Mouse (Mus musculus) gastrocnemius, postnatal 10 days (tissue): ENCODE measurements at regions not wholly inside any gene's neighbourhood (a gene's known extent, or its start where the extent isn't known, plus 50 kb on each side); places are given as distances from the start of the nearest gene placed in this dataset.

ENCODE experiments used
- DNase-seq: peaks from one replicate; pipeline ENCODE4 v3.0.0; 2021; ENCODE audit warnings: mixed read lengths

DNA sequence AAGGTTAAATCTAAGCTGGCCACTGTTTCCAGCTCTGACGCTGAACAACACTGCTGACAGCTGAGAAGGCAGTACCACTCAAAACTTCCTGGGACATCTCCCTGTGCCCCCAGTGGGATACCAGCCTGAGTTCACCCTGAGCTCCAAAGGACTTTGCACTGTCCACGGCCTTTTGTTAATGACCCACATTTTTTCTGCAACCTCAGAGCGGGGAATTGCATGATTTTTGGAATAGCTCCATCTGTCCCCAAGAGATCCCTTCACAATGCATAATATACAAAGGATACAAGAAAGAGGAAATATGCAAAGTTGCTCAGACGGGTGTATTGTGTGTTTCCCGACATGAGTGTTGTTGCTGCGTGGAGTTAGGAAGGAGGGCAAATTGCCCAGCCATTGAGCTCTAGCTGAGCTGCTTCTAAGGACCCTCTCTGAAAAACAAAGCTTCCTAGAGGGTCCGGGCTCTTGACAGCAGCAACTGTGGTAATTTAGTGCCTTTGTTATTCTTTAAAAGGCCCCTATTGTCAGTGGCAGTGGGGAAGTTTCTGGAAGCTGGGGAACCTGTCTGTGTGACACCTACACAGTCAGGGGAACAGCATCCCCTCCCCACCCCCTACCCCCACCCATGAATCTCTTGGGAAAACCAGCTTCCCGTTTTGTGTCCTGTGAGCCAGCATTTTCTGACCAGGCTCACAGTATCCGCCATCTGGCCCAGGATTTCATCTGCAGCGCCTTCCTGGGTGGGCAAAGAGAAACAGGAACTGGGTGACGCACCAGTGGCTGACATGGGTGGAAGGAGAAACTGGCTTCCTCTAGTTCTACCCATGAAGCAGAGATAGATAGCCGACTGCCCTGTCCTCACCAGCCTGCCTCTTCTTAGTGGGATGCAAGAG, 217.4 kb upstream of the Spdye4c start:
- DNase-seq = no peak

DNA sequence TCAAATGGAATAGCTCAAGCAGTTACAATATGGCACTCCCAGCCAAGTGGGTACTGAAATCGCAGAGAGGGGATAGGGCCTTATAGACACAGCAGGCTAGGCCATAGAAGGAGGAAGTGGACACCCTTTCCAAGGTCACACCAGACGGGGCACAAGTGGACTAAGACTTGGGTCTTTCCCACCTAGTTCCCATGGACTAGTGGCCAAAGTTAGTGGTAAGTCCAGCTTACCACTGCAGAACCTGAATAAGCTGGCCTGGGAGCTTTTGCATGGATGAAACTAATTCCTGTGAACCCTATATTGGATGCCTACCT, 216.8 kb upstream of the Spdye4c start:
- DNase-seq = no peak

DNA sequence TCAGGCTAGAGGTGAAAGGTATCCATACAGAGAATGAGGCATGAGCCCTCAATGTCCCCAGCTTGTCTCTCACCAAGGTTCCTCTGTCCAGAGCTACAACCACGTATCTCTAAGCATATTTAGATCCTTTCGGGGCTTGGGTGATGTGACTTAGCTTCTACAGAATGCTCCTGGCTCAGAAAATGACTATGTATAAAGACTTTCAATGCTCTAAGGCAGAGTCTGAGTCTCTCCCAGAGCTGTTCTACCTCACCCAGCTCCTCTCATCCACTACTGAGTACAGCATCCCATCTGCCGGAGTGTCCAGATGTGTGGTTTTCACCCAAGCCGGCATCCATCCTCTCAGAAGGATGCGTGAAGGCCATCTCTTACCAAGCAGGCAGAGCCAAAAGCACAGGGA, 216.1 kb upstream of the Spdye4c start:
- DNase-seq = no peak

DNA sequence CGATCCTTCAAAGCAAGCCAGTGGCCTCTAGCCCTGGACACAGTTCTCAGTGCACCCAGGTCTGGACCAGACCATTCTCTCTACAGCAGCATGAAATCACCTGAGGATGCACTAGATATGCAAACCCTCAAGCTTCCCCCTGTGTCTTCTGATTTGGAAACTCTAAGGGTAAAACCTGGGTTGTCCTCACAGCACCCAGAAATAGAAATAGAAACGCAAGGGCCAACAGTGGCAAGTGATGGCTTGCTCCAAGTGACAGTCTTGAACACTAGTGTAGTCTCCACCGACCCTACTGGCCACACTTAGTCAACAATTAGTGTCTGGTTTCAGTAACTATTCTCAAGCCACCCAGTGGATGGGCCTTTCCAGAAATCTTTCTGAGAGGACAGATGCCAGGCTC, 215.2 kb upstream of the Spdye4c start:
- DNase-seq = no peak

DNA sequence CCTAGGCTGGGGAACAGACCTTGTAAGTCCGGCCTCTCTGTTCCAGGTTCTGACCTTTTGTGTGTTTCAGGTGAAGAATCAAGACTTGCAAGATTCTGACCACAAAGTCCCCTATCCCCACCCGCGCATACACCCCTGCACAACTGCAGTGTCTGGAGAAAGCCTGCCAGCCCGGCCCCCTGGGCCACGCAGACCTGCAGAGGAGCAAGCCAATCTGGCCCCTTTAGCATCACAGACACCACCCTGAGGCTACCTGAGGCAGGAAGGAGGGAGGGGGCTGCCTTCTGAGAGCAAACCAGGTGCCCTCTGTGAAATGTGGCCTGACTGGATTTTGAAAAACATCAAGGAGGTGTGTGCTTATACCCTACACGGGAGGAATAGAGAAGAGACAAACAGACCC, 213.8 kb upstream of the Spdye4c start:
- no peak for DNase-seq

DNA sequence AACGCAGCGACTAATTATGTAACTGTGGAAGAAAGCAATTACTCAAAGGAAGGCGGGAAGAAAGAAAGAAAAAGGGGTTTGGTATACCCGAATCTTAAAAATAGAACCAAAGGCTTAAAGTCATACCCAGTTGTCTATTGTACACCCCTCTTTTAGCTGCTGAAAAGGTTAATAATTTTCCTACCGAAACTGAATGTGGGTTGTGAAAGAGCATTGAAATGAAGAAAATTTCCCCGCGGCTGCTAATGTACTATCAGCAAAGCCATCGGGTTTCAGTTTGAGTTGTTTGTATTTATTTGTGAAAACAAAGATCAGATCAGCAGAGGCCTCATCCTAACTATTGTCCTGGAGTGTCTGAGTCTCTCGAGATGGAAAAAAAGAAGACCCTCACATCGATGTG, 213.3 kb upstream of the Spdye4c start:
- no peak for DNase-seq

DNA sequence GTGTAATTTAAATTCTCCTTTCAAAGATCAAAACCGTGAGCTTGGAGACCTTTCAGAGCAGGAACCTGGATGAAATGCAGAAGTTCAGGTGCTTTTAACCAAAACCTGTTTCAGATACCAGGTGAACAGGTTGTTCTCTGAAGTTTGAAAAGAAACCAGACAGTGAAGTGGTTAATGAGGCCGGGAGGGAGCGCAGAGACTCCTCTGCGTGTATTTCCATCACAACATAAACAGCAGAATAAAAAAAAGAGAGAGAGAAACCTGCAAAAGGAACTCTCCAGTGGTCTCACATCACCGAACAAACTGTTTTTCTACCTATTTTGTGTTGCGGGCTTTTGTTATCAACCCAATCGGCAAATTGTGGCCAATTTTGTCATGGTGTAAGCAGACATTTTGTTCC, 212.6 kb upstream of the Spdye4c start:
- DNase-seq = no peak

DNA sequence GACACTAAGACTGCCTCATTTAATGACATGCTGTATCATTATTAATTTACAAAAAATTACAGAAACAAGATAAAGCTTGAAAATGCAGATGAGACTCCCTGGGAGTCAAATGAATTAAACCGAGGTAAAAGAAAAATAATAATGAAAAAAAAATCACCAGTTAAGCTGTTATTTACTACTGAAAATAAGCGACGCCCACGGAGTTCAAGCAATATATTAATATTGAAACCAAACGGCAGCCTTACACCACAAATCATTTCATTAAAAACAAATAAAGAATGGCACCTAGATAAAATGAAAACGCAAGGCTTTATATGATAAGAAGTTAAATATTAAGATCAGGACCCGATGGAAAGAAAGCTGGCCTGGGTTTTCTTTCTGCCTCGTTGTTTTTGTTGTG, 211.9 kb upstream of the Spdye4c start:
- no peak for DNase-seq

DNA sequence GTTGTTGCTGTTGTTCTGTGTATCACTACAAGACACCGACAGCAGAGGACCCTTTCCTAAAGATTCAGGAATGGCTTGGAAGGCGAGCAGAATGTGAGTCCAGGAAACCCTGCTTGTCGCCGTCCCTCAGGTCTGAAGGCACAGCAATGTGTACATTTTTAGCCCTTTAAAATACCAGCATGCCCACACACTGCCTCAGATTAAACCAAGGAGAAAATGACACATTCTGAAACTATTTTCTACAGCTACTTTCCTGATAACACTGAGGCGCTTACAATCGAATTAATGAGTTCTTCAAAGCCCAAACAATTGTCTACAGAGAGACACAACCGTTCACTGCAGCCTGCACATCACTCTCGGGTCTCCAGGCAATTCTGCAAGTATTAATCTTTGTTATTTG, 211.5 kb upstream of the Spdye4c start:
- no peak for DNase-seq

DNA sequence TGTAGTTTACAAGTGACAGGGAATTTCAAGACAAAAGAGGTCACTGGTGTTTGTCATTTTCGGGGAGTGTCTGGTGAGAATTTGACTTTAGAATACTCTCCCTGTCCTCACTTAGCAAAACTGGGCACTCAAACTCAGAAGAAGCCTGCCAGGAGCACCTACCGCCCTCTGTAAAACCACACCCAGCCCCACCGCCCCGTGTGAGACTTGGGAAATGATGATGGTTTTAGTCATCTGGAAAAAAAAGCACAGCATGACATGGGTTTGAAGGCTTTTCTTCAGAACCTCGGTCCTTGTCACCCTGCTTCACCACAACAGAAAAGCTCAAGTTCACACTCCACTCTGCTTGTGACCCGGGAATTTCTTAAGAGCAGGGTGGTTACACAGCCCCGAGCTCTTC, 210.4 kb upstream of the Spdye4c start:
- no peak for DNase-seq

DNA sequence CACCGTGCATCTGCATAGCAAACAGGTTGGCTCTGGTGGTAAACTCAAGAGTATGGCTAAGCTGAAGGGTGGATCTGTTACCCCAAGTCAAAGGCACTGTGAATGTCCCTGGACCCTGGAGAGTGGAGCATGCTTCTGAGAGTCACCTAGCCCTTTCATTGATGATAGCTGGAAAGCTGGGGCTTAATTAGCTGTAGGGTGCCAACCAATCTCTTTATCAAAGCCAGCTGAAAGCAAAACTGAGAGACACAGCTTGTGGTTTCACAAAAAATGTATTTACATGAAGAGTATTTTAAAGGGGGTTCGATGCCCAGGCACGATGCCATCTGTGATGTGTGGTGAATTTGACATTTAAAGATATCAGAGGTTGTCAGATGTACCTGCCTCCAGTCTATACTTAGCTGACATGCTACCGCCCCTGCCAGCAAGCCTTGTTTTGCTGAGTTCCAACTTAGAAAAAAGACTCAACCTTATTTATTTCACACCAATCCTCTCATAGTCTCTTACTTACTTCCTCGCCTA, 209.3 kb upstream of the Spdye4c start:
- DNase-seq = no peak

DNA sequence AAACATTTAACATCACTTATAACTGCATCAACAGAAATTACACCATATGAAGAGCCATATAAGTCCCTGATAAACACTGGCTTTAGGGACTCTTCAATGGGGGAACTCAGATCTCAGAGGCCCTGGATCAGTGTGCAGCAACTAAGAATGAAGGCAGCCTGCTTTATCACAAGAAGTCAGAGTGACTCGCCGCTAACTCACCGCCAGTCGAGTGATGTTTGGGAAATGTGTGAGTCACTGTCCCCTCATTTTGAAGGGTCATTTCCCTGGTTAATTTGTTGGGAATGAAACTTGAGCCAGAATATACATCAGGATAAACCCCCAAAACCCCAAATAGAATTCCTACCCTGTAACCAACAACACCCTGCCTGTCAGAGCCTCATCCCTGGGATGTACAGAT, 208.5 kb upstream of the Spdye4c start:
- no peak for DNase-seq

DNA sequence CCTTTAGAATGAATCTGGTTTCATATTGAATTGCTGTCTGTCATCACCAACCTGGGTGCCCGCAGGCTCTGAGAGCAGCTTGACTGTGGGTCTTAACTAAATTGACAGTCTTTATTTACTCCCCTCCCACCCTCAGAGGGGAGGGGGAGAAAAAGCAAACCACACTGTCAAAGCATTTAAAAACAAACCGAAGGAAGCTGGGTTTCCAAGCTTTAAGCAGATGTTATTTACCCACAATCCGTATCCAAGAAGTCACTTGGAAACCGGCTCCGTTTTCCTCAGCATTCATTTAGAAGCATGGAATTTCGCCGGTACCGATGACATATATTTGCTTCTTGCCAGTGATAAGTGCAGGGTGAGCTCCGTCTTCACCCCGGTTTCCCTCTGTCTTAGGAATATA, 206.4 kb upstream of the Spdye4c start:
- DNase-seq = no peak

DNA sequence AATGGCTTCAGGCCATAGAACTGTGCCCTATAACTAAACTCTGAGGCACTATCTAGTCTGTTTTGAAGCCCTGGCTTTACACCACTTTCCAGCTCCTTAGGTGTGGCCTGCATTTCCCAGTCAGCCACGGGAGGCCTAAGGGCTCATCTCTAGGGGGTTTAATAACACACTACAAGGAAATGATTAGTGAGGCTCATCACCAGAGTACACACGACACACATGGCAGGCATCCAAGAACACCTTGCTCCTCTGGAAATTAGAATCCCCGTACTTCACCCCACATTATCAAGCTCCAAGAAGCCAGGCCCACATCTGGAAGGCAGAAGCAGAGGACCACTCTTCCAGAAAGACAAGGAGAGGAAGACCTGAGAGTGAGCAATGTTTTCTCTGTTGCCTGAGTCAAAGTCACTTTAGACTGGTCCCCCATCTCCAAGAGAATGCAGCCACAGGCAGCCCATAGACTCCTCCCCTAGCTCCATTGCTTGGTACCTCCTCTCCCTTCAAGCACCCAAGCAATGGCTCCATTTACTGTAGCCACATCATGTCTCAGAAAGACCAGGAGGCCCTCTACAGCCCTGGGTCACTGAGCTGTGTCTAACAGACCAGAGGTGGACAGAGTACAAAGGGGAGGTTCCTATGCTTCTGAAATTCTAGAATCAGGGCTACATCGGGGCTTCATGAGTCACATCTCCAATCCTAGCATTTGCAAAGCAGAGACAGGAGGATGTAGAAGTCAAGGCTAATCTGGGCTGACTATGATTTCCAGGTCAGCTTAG, 204.0 kb upstream of the Spdye4c start:
- no peak for DNase-seq

DNA sequence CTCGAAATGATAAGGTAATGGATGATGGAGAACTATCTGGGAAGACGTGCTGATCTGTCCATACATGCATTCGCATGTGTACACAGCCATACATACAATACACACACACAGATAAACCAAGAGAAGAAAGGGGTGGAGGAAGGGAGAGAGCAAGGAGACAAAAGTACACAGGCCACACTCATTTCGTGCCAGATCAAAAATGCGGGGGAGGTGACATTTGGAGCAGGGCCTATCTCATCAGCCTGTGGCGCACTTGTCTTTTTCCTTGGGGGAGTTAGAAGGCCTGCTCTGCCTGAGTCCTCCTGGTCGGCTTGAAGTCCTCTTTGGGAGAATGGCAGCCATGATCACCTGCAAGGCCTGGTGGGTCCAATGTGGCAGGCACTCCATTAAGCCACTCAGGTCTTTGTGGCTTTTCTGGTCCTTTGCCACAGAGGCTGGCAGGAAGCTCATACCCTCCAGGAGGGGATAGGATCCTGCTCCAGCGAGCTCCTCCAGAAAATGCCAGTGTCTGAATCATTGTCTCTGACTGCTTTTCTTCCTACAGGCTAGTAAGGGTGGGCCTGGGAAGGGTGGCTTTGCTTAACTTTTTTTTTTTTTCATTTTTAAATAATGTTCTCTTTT, 203.0 kb upstream of the Spdye4c start:
- no peak for DNase-seq

DNA sequence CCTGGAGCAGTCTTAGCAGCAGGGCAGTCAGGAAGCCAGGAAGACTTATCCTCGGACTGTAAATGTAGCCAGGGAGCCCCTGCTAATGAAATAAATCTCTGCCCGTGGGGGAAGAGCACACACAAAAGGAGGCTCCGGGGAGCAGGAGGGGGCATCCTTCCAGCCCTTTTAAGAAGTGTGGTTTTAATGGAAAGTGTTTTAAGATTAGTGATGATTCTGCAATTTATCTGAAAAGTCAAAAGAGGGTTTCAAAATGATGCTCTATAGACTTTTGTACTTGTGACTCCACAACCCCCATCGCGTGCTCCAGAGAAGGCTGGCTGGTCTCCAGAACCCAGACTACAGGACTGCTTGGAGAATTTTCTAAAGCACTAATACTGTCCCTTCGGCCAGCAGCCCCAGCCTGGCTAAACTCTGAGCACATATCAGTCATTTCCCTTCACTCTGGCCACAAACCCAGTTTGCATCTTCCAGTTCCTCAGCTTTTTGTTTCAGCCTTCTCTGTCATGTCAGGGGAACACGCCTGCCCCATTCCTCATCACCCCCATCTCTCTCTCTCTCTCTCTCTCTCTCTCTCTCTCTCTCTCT, 202.0 kb upstream of the Spdye4c start:
- peak; percentile 41 for DNase-seq

DNA sequence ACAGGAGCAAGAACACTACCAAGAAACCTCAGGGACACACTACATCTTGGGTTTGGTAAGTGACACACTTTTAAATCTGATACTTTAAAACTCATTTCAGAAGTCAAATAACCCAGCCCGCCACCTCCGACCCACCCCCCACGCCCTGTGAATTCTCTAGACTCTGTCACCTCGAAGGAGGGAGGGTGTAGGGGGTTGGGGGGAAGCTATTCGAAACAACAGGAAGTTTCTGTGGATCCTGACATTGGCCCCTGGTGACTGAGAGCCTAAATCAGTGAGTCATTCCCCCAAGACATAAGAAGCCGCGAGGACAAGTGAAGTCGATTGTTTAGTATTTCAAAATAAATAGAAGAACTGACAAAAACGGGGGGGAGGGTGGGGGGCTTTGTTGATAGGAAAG, 198.7 kb upstream of the Spdye4c start:
- DNase-seq = no peak

DNA sequence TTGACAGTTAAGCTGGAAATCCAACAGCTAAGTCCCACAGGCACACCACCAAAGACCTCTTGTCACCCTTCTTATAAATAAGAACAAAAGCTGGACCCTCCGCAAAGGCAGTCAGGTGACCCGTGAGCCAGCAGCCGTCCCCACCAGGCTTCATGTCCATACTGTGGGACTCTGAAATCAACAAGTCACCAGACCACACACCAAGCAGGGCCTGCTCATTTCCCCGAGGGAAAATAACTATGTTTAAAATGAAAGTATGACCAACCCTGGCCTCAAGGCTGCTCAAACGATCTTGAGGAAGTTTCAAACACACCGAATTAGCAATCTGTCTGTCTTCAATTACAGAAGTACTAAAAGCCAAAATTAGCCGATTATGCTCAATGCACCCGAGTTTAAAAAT, 197.6 kb upstream of the Spdye4c start:
- no peak for DNase-seq

DNA sequence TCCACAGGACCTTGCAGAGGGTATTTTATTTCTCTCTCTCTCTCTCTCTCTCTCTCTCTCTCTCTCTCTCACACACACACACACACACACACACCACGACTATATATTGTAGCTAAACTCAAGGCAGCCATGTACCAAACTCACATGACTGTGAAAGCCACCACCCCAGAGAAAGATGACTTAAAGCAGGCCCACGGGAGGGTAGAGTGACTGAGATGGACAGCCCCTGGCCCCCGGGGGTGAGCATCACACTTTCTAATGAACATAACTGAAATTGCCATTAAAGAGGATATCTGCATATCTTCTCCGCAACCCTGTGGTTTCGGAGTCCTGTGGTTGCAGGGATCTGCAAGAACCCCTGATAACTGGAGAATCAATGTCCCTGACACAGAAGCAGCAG, 197.1 kb upstream of the Spdye4c start:
- DNase-seq = no peak

DNA sequence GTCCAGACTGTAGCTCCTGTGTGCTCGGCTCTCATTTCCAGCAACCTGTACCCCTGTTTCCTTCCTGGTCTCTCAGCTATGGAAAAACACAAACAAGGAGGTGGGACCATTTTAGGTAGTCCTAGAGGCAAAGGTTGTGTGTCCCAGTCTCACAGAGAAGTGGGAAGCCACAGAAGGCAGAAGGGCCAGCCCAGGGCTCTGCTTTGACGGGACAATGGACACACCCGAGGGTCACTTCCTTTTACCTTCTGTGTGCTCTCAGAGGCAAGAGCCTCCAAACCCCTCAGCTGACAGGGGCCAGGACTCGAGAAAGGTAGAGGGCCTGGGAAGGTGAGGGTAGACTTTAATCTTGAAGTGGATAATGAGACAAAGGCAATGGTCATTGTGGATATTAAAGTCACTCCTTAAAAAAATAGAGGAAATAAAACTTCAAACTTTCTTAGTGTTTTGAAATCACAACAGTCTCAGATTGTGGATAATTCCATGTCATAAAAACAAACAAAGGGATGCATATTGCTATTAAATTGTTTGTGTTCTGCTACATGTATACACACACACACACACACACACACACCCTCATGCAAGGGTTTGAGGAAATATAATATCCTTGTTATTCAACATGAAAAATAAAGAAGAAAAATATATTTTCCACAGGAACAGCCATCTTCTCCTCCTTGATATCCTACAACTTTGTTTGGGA, 195.6 kb upstream of the Spdye4c start:
- DNase-seq = no peak

DNA sequence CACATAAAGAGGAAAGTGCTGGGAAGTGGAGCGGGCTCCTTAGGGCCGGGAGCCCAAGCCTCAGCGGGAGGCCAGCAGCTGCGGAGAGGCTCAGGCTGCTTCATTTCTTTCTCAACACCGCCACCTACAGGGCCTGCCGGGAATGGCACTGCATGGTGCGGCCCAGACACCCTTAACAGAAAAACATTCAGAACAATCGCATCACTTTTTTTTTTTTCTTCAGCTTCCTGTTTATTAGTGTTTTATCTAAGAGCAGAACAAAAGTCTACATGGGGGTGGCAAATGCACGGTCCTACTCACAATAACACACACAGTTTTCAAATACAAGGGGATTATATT, 195.0 kb upstream of the Spdye4c start:
- DNase-seq = peak; percentile 97

DNA sequence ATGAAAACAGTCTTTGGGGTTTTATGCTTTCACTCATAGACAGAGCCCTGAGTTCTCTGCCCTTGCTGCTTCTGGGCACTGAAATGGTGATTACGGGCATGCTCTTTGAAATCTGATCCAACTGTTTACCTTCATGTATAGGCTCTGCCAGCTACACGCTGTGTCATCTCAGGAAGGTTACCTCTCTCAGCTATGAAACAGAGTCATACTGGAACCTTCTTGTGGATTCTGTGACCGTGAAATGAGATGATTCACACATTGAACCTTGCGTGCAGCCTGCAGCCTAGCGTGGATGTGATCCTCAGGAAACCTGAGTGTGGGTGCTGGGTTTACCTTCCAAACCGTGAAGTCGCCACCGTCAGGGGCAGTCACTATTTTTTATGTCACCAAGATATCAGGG, 189.7 kb upstream of the Spdye4c start:
- DNase-seq = no peak
